Mouse (Mus musculus) brain, embryonic 18.5 days (tissue): ENCODE data around the gene Cldn20.
A peak's percentile ranks its signal among the peaks of the same experiment; 100 is the strongest.

Source experiments
- DNase-seq: peaks from one replicate; pipeline ENCODE4 v3.0.0-alpha.2; 2012; ENCODE audit warnings: low read depth, low spot score

Cldn20 gene

GRCm38 (mm10) chr17:3532254-3532653 is at the start of gene Cldn20:
Gene Cldn20 (plus strand): TSS chr17:3532554.
- no peak for DNase-seq

- no peak for DNase-seq
These were observed 49.3 kb upstream of the Cldn20 start for GRCm38 (mm10) chr17:3483091-3483490.

- DNase-seq, result no peak
These were observed 46.5 kb upstream of the Cldn20 start for GRCm38 (mm10) chr17:3485851-3486250.

GRCm38 (mm10) chr17:3487211-3487610 is 45.1 kb upstream of the Cldn20 start:
- no peak for DNase-seq

GRCm38 (mm10) chr17:3487721-3488601 is 44.4 kb upstream of the Cldn20 start:
- DNase-seq, result no peak

GRCm38 (mm10) chr17:3490216-3490895 is 42.0 kb upstream of the Cldn20 start:
- DNase-seq, result no peak

- no peak for DNase-seq
These were observed 41.3 kb upstream of the Cldn20 start for GRCm38 (mm10) chr17:3491065-3491464.

- DNase-seq, result no peak
These were observed 40.7 kb upstream of the Cldn20 start for GRCm38 (mm10) chr17:3491667-3492066.

GRCm38 (mm10) chr17:3495576-3495975 is 36.8 kb upstream of the Cldn20 start:
- no peak for DNase-seq

GRCm38 (mm10) chr17:3496080-3496479 is 36.3 kb upstream of the Cldn20 start:
- no peak for DNase-seq

GRCm38 (mm10) chr17:3498086-3498485 is 34.3 kb upstream of the Cldn20 start:
- no peak for DNase-seq

- no peak for DNase-seq
These were observed 33.8 kb upstream of the Cldn20 start for GRCm38 (mm10) chr17:3498580-3498979.

GRCm38 (mm10) chr17:3499468-3499867 is 32.9 kb upstream of the Cldn20 start:
- no peak for DNase-seq

- no peak for DNase-seq
These were observed 32.3 kb upstream of the Cldn20 start for GRCm38 (mm10) chr17:3500076-3500475.

GRCm38 (mm10) chr17:3500936-3501335 is 31.4 kb upstream of the Cldn20 start:
- no peak for DNase-seq

- DNase-seq, result no peak
These were observed 26.6 kb upstream of the Cldn20 start for GRCm38 (mm10) chr17:3505711-3506110.

GRCm38 (mm10) chr17:3506508-3506907 is 25.8 kb upstream of the Cldn20 start:
- no peak for DNase-seq

- DNase-seq, result peak; percentile 34
These were observed 22.5 kb upstream of the Cldn20 start for GRCm38 (mm10) chr17:3509841-3510240.

- DNase-seq, result no peak
These were observed 18.0 kb upstream of the Cldn20 start for GRCm38 (mm10) chr17:3514316-3514715.

GRCm38 (mm10) chr17:3515851-3516250 is 16.5 kb upstream of the Cldn20 start:
- DNase-seq, result no peak

- no peak for DNase-seq
These were observed 15.9 kb upstream of the Cldn20 start for GRCm38 (mm10) chr17:3516406-3516805.

GRCm38 (mm10) chr17:3520344-3520743 is 12.0 kb upstream of the Cldn20 start:
- DNase-seq, result no peak
